Mouse (Mus musculus) MEL (cell line): ENCODE measurements around the gene Gm11111. TPM values are rescaled to one million over a fixed set of nuclear protein-coding genes. Genes with fewer than 3 reads are reported as not detected.

Source experiments
- DNase-seq: peaks from one replicate; pipeline ENCODE4 v3.0.0; 2011; ENCODE audit warnings: low read depth, low spot score
- H3K27ac ChIP-seq: 2 replicates; pipeline ENCODE4 v1.5.1; 2012; ENCODE audit warnings: low read depth, mild to moderate bottlenecking, control low read depth, low read length, moderate library complexity; ENCODE audit not compliant: control insufficient read depth
- H3K27me3 ChIP-seq, 2 experiments: fragments of 150-350 bp in 1 of 2; sonication (generic) in 1 of 2; 2 replicates each; pipeline ENCODE4 v1.6.1; 2012; ENCODE audit warnings: low read length in 2 of 2, mild to moderate bottlenecking in 2 of 2, improper control_type of control experiment in 1 of 2, moderate library complexity in 1 of 2; ENCODE audit not compliant: insufficient read depth in 2 of 2, control insufficient read depth in 1 of 2
- H3K36me3 ChIP-seq, 2 experiments: 2 replicates each; pipeline ENCODE4 v1.6.1; 2012 to 2014; ENCODE audit warnings: low read length in 2 of 2, improper control_type of control experiment in 1 of 2, inconsistent platforms in 1 of 2, mild to moderate bottlenecking in 1 of 2; ENCODE audit not compliant: insufficient read depth in 2 of 2, control insufficient read depth in 1 of 2
- H3K4me1 ChIP-seq, 2 experiments: fragments of 150-350 bp in 1 of 2; sonication (generic) in 1 of 2; 2 replicates each; pipeline ENCODE4 v1.6.1; 2012; ENCODE audit warnings: low read length in 2 of 2, improper control_type of control experiment in 1 of 2, mild to moderate bottlenecking in 1 of 2; ENCODE audit not compliant: insufficient read depth in 2 of 2, control insufficient read depth in 1 of 2
- H3K4me3 ChIP-seq, 2 experiments: fragments of 150-350 bp in 1 of 2; sonication (generic) in 1 of 2; 2 replicates each; pipeline ENCODE4 v1.5.1; 2012; ENCODE audit warnings: low read depth in 2 of 2, low read length in 2 of 2, mild to moderate bottlenecking in 2 of 2, moderate library complexity in 2 of 2, control low read depth in 1 of 2, improper control_type of control experiment in 1 of 2; ENCODE audit not compliant: control insufficient read depth in 1 of 2, insufficient read depth in 1 of 2
- H3K79me2 ChIP-seq: 2 replicates; pipeline ENCODE4 v1.6.1; 2012; ENCODE audit warnings: mild to moderate bottlenecking, low read length, moderate library complexity; ENCODE audit not compliant: control insufficient read depth, poor library complexity, insufficient read depth
- H3K9ac ChIP-seq: 2 replicates; pipeline ENCODE4 v1.6.1; 2012; ENCODE audit warnings: low read depth, mild to moderate bottlenecking, control low read depth, low read length, moderate library complexity; ENCODE audit not compliant: control insufficient read depth, poor library complexity, severe bottlenecking
- H3K9me3 ChIP-seq: fragments of 150-350 bp; sonication (generic); replicated peaks from 2 replicates; pipeline ENCODE4 v1.6.1; 2012; ENCODE audit warnings: mild to moderate bottlenecking, low read length, improper control_type of control experiment, moderate library complexity; ENCODE audit not compliant: insufficient read depth
- CHD1 ChIP-seq: IDR thresholded peaks from 2 replicates; pipeline ENCODE4 v1.6.1; 2012; ENCODE audit warnings: low read depth, mild to moderate bottlenecking, inconsistent platforms, low read length, improper control_type of control experiment
- CHD2 ChIP-seq: IDR thresholded peaks from 2 replicates; pipeline ENCODE4 v1.6.1; 2011; ENCODE audit warnings: low read length, improper control_type of control experiment
- E2F4 ChIP-seq: IDR thresholded peaks from 2 replicates; pipeline ENCODE4 v1.6.1; 2011; ENCODE audit warnings: low read depth, low read length, improper control_type of control experiment, borderline replicate concordance
- ELF1 ChIP-seq: IDR thresholded peaks from 2 replicates; pipeline ENCODE4 v1.6.1; 2014; ENCODE audit warnings: low read depth, mild to moderate bottlenecking, inconsistent platforms, low read length, improper control_type of control experiment, moderate library complexity
- KAT2A ChIP-seq: conservative IDR thresholded peaks from 2 replicates; pipeline ENCODE4 v1.6.1; 2012; ENCODE audit warnings: low read depth, low read length, improper control_type of control experiment, inconsistent platforms
- MAFK ChIP-seq: IDR thresholded peaks from 2 replicates; pipeline ENCODE4 v1.6.1; 2011; ENCODE audit warnings: low read depth, mild to moderate bottlenecking, low read length, improper control_type of control experiment, borderline replicate concordance
- MAZ ChIP-seq: IDR thresholded peaks from 2 replicates; pipeline ENCODE4 v1.6.1; 2012; ENCODE audit warnings: low read depth, mild to moderate bottlenecking, inconsistent platforms, low read length, improper control_type of control experiment
- MYB ChIP-seq: IDR thresholded peaks from 2 replicates; pipeline ENCODE4 v1.6.1; 2011; ENCODE audit warnings: mild to moderate bottlenecking, low read depth, low read length, improper control_type of control experiment
- MYC ChIP-seq: IDR thresholded peaks from 2 replicates; pipeline ENCODE4 v1.6.1; 2011; ENCODE audit warnings: low read depth, mild to moderate bottlenecking, low read length, improper control_type of control experiment, moderate library complexity
- NELFE ChIP-seq: IDR thresholded peaks from 2 replicates; pipeline ENCODE4 v1.6.1; 2011; ENCODE audit warnings: low read depth, low read length, improper control_type of control experiment
- NRF1 ChIP-seq: IDR thresholded peaks from 2 replicates; pipeline ENCODE4 v1.6.1; 2014; ENCODE audit warnings: low read depth, mild to moderate bottlenecking, inconsistent platforms, low read length, improper control_type of control experiment, moderate library complexity; ENCODE audit not compliant: poor library complexity, insufficient read depth, severe bottlenecking
- POLR2AphosphoS5 ChIP-seq: IDR thresholded peaks from 2 replicates; pipeline ENCODE4 v1.6.1; 2012; ENCODE audit warnings: low read depth, borderline replicate concordance, mild to moderate bottlenecking, inconsistent platforms, low read length, moderate library complexity, mixed read lengths
- RCOR1 ChIP-seq: IDR thresholded peaks from 2 replicates; pipeline ENCODE4 v1.6.1; 2012; ENCODE audit warnings: low read depth, mild to moderate bottlenecking, inconsistent platforms, low read length, improper control_type of control experiment
- SIN3A ChIP-seq: IDR thresholded peaks from 2 replicates; pipeline ENCODE4 v1.6.1; 2012; ENCODE audit warnings: low read length, improper control_type of control experiment, inconsistent platforms
- TAL1 ChIP-seq: IDR thresholded peaks from 2 replicates; pipeline ENCODE4 v1.6.1; 2012; ENCODE audit warnings: mild to moderate bottlenecking, inconsistent platforms, low read length, moderate library complexity, mixed read lengths
- USF2 ChIP-seq, 2 experiments: IDR thresholded peaks; 2 replicates each; pipeline ENCODE4 v1.6.1; 2011 to 2012; ENCODE audit warnings: improper control_type of control experiment in 2 of 2, low read length in 2 of 2, borderline replicate concordance in 1 of 2, inconsistent platforms in 1 of 2, low read depth in 1 of 2, mild to moderate bottlenecking in 1 of 2; ENCODE audit not compliant: insufficient read depth in 1 of 2
- ZKSCAN1 ChIP-seq: IDR thresholded peaks from 2 replicates; pipeline ENCODE4 v1.6.1; 2012; ENCODE audit warnings: low read depth, mild to moderate bottlenecking, inconsistent platforms, low read length, improper control_type of control experiment, moderate library complexity
- ZNF384 ChIP-seq: IDR thresholded peaks from 2 replicates; pipeline ENCODE4 v1.6.1; 2012; ENCODE audit warnings: low read depth, mild to moderate bottlenecking, inconsistent platforms, low read length, improper control_type of control experiment
- polyA plus RNA-seq, 2 experiments: library from polyadenylated mRNA; stranded (reverse) in 1 of 2; unstranded in 1 of 2; fragments of >175 nt in 1 of 2; fragments of >200 nt in 1 of 2; gene quantifications; 2 replicates each; pipeline versions ENCODE4 v1.2.1 to v1.2.4; 2012; ENCODE audit warnings: low replicate concordance in 2 of 2, low read depth in 1 of 2; ENCODE audit not compliant: insufficient read length in 2 of 2, insufficient read depth in 1 of 2, missing spikeins in 1 of 2
- total RNA-seq: library from RNA; depleted of rRNA; stranded (reverse); fragments of 300-350 nt; gene quantifications from 2 replicates; pipeline ENCODE4 v1.2.3, GENCODE M21; 2012

Gene Gm11111
- total and polyA plus RNA-seq, 3 experiments, result not detected

DNA sequence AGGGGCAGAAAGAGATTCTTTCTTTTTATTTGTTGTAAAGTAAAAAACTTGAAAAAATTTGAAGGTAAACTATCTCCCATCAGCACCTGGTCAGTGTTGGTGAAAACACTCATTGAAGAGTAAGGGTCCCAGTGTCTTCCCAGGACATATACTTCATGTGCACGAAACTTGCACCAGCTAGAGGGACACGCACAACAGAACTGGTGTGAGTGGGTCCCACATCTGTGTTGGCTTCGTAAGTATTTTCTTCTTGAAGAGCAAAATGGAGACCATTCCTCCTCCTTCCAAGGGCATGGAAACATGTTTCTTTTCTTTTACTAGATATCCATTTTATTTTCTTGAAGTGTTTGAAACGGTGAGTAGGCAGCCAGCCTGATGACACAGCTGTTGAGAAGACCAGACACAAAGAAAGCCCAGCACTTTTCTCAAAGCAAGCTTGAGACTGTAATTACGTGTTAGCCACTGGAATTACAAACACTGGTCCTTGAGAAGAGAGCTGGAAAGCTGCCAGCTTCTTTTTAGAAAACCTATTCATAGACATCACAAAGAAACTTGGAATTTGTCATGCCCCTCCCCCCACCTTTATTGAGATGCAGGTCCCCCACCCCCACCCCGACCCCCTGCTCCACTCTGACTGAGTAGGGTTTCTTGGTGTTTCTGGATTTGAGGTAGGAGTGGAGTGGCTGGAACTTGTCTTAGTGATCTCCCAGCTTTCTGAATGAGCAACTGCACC, 14.1 kb downstream of the Gm11111 start:
- DNase-seq, result no peak
- H3K27me3 ChIP-seq, result no peaks in the 10 kb centered on the region
- no peaks in the 10 kb centered on the region for H3K9me3 ChIP-seq
- no peak overlapping the region for H3K4me3 ChIP-seq
- no peaks in the 10 kb centered on the region for H3K36me3 ChIP-seq
- no peak overlapping the region for H3K27ac ChIP-seq
- TF ChIP-seq TAL1 (no peak), KAT2A (no peak), CHD2 (no peak), MAZ (no peak), SIN3A (no peak), ZNF384 (no peak), MAFK (no peak), ZKSCAN1 (no peak), POLR2AphosphoS5 (no peak), ELF1 (no peak)
- no peaks in the 10 kb centered on the region for H3K4me1 ChIP-seq
- H3K9ac ChIP-seq, result no peak overlapping the region
- H3K79me2 ChIP-seq, result no peaks in the 10 kb centered on the region

DNA sequence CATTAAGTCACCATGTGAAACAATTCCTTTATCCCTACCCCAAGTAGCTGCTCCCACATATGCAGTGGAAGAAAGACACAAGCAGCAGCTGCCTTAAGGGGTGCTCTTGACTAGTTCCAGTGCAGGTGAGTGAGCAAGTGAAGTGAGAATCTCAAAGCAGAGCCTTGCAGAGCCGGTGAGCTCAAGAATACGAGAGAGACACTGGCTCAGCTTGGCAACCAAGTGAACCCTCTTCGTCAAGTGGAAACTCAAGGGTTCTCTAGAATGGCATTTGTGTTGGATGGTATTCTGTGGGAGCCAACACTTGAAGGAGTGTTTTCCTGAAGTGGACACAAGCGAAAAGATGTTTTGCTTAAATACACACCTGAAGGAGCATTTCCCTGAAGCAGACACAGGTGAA, 16.0 kb downstream of the Gm11111 start:
- H3K4me1 ChIP-seq, result no peaks in the 10 kb centered on the region
- H3K27ac ChIP-seq, result no peak overlapping the region
- no peaks in the 10 kb centered on the region for H3K36me3 ChIP-seq
- TF ChIP-seq NELFE (no peak), NRF1 (no peak), MYB (no peak), CHD1 (no peak), MYC (no peak), TAL1 (no peak), E2F4 (no peak), ZKSCAN1 (no peak), USF2 (IDR thresholded peaks at IDR 0.05; ENCODE audit: borderline replicate concordance in 1 of 2, insufficient read depth in 1 of 2, low read depth in 1 of 2, low read length in 2 of 2) (no peak), RCOR1 (no peak), ELF1 (no peak)
- H3K79me2 ChIP-seq, result no peaks in the 10 kb centered on the region
- H3K9ac ChIP-seq, result no peak overlapping the region
- H3K9me3 ChIP-seq, result no peaks in the 10 kb centered on the region
- no peak overlapping the region for H3K4me3 ChIP-seq
- no peak for DNase-seq
- H3K27me3 ChIP-seq, result no peaks in the 10 kb centered on the region
